Mouse (Mus musculus) midbrain, embryonic 11.5 days (tissue): Measurements from ENCODE around the gene Stx5a. TPM values are rescaled to one million over a fixed set of nuclear protein-coding genes. Genes with fewer than 3 reads are reported as not detected.
"Not testable (repeated sequence)": the region's sequence is repeated elsewhere in the genome, so short reads cannot be mapped to it uniquely, and the experiment has no call there.

Experiments used
- ATAC-seq: fragments of 200-750 bp; cut with Nextera tagmentation; 2 replicates; pipeline ENCODE4 v1.8.0; 2017; ENCODE audit warnings: moderate TSS enrichment, moderate library complexity; ENCODE audit not compliant: low FRiP score
- DNase-seq: peaks from one replicate; pipeline ENCODE4 v3.0.0; 2015; ENCODE audit warnings: low spot score; ENCODE audit errors: missing footprints
- H3K27ac ChIP-seq: fragments of 300-500 bp; sonication (generic); 2 replicates; pipeline ENCODE4 v1.5.1; 2014; ENCODE audit warnings: low read depth, low read length
- H3K27me3 ChIP-seq: fragments of 300-500 bp; sonication (generic); 2 replicates; pipeline ENCODE4 v1.6.1; 2014; ENCODE audit warnings: mild to moderate bottlenecking, low read length, moderate library complexity, mixed read lengths; ENCODE audit not compliant: control insufficient read depth, insufficient read depth
- H3K36me3 ChIP-seq: fragments of 300-500 bp; sonication (generic); 2 replicates; pipeline ENCODE4 v1.6.1; 2014; ENCODE audit warnings: mild to moderate bottlenecking, low read length, moderate library complexity, mixed read lengths; ENCODE audit not compliant: control insufficient read depth, insufficient read depth
- H3K4me1 ChIP-seq: fragments of 300-500 bp; sonication (generic); 2 replicates; pipeline ENCODE4 v1.6.1; 2014; ENCODE audit warnings: low read length; ENCODE audit not compliant: control insufficient read depth, insufficient read depth
- H3K4me2 ChIP-seq: fragments of 300-500 bp; sonication (generic); 2 replicates; pipeline ENCODE4 v1.6.1; 2014; ENCODE audit warnings: mild to moderate bottlenecking, moderate library complexity
- H3K4me3 ChIP-seq: fragments of 300-500 bp; sonication (generic); 2 replicates; pipeline ENCODE4 v1.5.1; 2014; ENCODE audit warnings: low read depth, low read length
- H3K9ac ChIP-seq: fragments of 300-500 bp; sonication (generic); 2 replicates; pipeline ENCODE4 v1.6.1; 2014; ENCODE audit warnings: low read length
- H3K9me3 ChIP-seq: fragments of 300-500 bp; sonication (generic); 2 replicates; pipeline ENCODE4 v1.6.1; 2016; ENCODE audit warnings: low read length; ENCODE audit not compliant: control insufficient read depth
- WGBS: fragments of 180-500 bp; shearing (Covaris S2); extraction: QIAGEN DNeasy Blood & Tissue Kit; methylation state at CpG from one replicate; pipeline ENCODE4 v1.1.7; 2014; 5-methylcytosine and 5-hydroxymethylcytosine counted together
- polyA plus RNA-seq: library from polyadenylated mRNA; unstranded; fragments of >200 nt; fragmentation: Nextera tagmentation; extraction: Ambion mirVana; gene quantifications from 2 replicates; pipeline ENCODE4 v1.2.1, GENCODE M21; 2014

The Stx5a gene
- polyA plus RNA-seq, 1 experiment from 2014 or later, result 85.6 TPM

- 7% methylated on average over 13 of the region's 13 CpGs for WGBS
- H3K4me2 ChIP-seq, result peak overlapping the region; percentile 73
- peak; percentile 31 for ATAC-seq
Measured at GRCm38 (mm10) chr19:8713997-8714652, 27.1 kb upstream of the Stx5a start.

DNA sequence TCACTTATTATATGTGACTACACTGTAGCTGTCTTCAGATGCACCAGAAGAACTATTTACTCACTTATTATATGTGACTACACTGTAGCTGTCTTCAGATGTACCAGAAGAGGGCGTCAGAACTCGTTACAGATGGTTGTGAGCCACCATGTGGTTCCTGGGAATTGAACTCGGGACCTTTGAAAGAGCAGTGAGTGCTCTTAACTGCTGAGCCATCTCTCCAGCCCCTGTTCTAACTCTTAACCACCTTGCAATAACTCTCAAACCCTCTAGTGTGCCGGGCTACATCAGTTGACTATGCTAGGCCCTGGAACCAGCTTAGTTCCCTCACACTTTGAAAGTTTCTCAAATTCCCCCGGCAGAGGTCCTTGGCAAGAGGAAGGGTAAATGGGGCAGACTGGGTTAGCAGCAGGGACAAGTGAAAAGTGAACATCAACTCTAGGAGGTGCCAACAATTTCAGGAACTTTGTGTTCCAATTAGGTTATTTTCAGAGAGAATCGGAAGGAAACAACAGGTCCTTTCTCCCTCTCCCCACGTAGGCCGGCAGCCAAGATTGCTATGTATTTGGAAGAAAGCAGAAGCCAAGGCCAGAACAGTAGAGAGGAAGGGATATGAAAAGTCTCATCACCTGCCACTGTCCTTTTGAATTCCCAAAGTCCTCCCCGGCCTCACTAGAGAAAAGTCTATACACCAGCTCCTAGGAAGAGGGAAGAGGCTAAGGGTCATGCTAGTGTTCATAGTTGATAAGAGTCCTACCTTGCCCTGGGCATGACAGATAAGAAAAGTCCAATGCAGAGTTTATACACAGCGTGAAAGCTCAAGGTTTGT, 26.3 kb upstream of the Stx5a start:
- no peaks in the 10 kb centered on the region for H3K27me3 ChIP-seq
- no peak overlapping the region for H3K4me2 ChIP-seq
- H3K9ac ChIP-seq, result no peak overlapping the region
- ATAC-seq (no peak), DNase-seq (peak; percentile 75)
- peaks cover 16% of the 10 kb centered on the region for H3K4me1 ChIP-seq
- peaks cover 3% of the 10 kb centered on the region; the same call in 1 of the 2 replicates for H3K36me3 ChIP-seq
- H3K4me3 ChIP-seq, result no peak overlapping the region
- H3K9me3 ChIP-seq, result no peaks in the 10 kb centered on the region
- H3K27ac ChIP-seq, result no peak overlapping the region
- WGBS, result 76% methylated on average over 10 of the region's 10 CpGs

More at GRCm38 (mm10) chr19:8713997-8714652, 27.1 kb upstream of the Stx5a start:
- Histone ChIP-seq H3K9ac (peak overlapping the region; percentile 93), H3K27ac (peak overlapping the region; percentile 77), H3K4me3 (peak overlapping the region; percentile 91), H3K4me1 (peaks cover 16% of the 10 kb centered on the region), H3K36me3 (peaks cover 10% of the 10 kb centered on the region; the same call in 1 of the 2 replicates), H3K27me3 (no peaks in the 10 kb centered on the region), H3K9me3 (no peaks in the 10 kb centered on the region)
- DNase-seq, result no peak

DNA sequence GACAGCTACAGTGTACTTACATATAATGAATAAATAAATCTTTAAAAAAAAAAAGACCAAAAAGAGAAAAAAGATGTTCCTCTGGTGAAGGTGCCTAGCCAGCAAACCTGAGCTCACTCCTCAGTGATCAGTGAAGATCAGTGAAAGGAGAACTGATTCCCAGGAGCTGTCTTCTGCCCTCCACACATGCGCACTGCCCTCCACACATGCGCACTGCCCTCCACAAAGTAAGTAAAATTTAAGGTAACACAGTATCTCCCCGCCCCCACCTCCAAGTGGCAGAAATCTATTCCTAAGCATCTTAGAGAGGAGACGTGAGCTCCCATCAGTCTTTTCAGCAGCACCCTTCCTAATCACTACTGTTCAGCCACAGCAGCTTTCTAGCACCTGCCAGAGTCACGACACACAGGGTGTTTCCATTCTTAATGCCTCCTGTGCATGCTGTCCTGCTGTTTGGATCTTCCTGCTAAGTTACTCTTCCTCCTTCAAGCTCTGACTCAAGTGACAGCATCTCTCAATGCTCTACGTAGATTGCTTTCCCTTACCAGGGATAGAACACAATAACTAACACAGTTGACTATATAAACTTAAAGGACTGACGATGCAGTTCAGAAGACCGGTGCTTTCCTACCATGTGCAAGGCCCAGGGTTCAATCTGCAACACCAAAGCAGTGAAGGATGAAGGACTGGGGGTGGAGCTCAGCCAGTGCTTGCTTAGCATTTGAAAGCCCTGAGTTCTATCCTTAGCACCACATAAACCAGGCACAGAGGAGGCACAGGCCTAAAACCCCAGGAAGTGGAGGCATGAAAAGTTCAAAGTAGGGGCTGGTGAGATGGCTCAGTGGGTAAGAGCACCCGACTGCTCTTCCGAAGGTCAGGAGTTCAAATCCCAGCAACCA, 25.1 kb upstream of the Stx5a start:
- Histone ChIP-seq H3K36me3 (no peaks in the 10 kb centered on the region), H3K27ac (no peak overlapping the region), H3K4me2 (no peak overlapping the region), H3K9ac (no peak overlapping the region), H3K4me1 (peaks cover 16% of the 10 kb centered on the region), H3K27me3 (no peaks in the 10 kb centered on the region), H3K4me3 (no peak overlapping the region), H3K9me3 (no peaks in the 10 kb centered on the region)
- DNase-seq (peak; percentile 75), ATAC-seq (no peak)
- 61% methylated on average over 10 of the region's 10 CpGs for WGBS

DNA sequence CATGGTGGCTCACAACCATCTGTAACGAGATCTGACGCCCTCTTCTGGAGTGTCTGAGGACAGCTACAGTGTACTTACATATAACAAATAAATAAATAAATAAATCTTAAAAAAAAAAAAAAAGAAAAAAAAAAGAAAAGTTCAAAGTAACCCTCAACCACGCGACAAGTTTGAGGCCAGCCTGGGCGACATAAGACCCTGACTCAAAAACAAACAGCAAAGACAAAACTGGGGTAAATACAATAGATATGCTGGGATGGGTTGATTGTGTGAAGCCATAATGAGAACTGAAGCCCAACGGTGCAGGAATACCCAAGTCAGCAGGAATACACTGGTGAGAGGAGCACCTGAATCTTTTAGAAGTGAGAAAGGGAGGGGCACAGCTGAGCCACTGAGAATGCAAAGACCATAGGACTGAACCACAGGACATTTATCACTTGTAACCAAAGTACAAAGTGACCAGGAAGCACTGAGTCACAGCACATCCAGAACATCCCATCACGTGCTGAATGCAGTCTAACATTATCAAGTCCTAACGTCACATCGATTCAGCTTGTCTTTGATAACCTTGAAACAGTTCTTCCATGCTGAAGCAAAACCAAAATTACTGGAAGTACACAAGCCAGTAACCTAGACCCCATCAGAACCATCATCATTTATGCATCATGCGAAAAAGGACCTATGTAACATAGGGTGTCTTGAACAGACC, 24.3 kb upstream of the Stx5a start:
- no peaks in the 10 kb centered on the region for H3K27me3 ChIP-seq
- no peak for ATAC-seq
- 71% methylated on average over 8 of the region's 10 CpGs for WGBS
- no peak overlapping the region for H3K9ac ChIP-seq
- no peaks in the 10 kb centered on the region for H3K36me3 ChIP-seq
- H3K27ac ChIP-seq, result no peak overlapping the region
- H3K4me1 ChIP-seq, result peaks cover 9% of the 10 kb centered on the region
- no peak overlapping the region for H3K4me2 ChIP-seq
- H3K9me3 ChIP-seq, result no peaks in the 10 kb centered on the region
- DNase-seq, result peak; percentile 81
- no peak overlapping the region for H3K4me3 ChIP-seq

DNA sequence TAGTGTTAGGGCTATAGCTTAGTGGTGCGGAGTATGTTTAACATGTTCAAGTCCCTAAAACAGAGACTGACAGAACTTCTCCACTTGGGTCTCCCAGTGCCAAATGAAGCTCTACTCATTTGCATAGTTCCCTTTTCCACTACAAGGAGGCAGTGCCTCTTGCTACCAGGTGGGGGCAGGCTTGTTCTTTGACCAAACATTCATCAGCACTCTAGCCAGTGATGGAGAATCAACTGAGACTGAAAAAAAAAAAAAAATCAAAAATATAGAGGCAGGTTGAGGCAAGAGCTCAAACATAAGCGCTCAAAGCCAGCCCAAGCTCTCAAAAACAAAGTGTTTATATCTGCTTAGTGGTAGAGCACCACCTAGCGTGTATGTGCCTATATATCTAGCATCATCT, 22.9 kb upstream of the Stx5a start:
- ATAC-seq (no peak), DNase-seq (peak; percentile 87)
- Histone ChIP-seq H3K27me3 (no peaks in the 10 kb centered on the region), H3K4me3 (no peak overlapping the region), H3K9ac (no peak overlapping the region), H3K9me3 (no peaks in the 10 kb centered on the region), H3K36me3 (no peaks in the 10 kb centered on the region), H3K27ac (no peak overlapping the region), H3K4me2 (no peak overlapping the region), H3K4me1 (peaks cover 10% of the 10 kb centered on the region)
- WGBS, result 76% methylated on average over 3 of the region's 3 CpGs

DNA sequence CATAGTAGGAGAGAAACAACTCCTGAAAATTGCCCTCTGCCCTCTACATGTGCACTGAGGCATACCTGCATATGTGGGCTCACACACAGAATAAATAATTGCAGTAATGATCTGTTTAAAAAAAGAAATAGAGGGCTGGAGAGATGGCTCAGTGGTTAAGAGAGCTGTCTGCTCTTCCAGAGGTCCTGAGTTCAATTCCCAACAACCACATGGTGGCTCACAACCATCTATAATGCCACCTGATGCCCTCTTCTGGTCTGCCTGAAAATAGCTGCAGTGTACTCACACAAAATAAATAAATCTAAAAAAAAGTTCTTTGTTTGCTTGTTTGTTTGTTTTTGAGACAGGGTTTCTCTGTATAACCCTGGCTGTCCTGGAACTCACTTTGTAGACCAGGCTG, 22.2 kb upstream of the Stx5a start:
- not testable (repeated sequence) for H3K27me3 ChIP-seq, DNase-seq, H3K4me3 ChIP-seq, H3K27ac ChIP-seq, H3K36me3 ChIP-seq, H3K4me2 ChIP-seq, H3K4me1 ChIP-seq, ATAC-seq, H3K9me3 ChIP-seq, H3K9ac ChIP-seq

GRCm38 (mm10) chr19:8721378-8721777, 19.8 kb upstream of the Stx5a start:
- no peak for ATAC-seq
- 0 out of 2 replicates have a peak overlapping the region, but pooled peaks have one; percentile 67 for H3K4me2 ChIP-seq

DNA sequence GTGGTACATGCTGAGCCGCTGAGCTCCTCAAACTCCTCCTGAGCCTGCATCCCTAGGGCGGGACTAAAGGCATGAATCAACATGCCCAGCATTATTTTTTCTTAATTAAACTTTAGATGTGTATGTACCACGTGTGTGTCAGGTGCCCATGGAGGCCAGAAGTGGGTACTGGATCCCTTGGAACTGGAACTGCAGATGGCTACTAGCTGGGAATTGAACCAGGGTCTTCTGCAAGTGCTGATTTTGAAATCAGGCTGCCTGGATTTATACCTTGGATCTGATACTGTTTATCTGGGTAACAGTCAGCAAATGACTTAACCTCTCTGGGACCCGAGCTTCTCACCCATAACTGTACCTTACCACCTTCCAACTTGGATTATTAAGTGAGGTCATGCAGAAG, 19.2 kb upstream of the Stx5a start:
- H3K27ac ChIP-seq, result no peak overlapping the region
- WGBS, result 63% methylated on average over 4 of the region's 4 CpGs

More at GRCm38 (mm10) chr19:8721378-8721777, 19.8 kb upstream of the Stx5a start:
- Histone ChIP-seq H3K27ac (no peak overlapping the region), H3K4me1 (peaks cover 14% of the 10 kb centered on the region), H3K4me3 (0 out of 2 replicates have a peak overlapping the region, but pooled peaks have one; percentile 90), H3K36me3 (peaks cover 8% of the 10 kb centered on the region), H3K27me3 (no peaks in the 10 kb centered on the region), H3K9me3 (no peaks in the 10 kb centered on the region), H3K9ac (no peak overlapping the region)
- 88% methylated on average over 1 of the region's 1 CpGs for WGBS
- peak; percentile 31 for DNase-seq

More for the DNA sequence above, 19.2 kb upstream of the Stx5a start:
- no peak for ATAC-seq
- peak overlapping the region; percentile 90 for H3K4me3 ChIP-seq
- DNase-seq, result peak; percentile 73
- H3K4me1 ChIP-seq, result peaks cover 14% of the 10 kb centered on the region
- H3K9me3 ChIP-seq, result no peaks in the 10 kb centered on the region
- no peaks in the 10 kb centered on the region for H3K27me3 ChIP-seq
- peak overlapping the region; percentile 99 for H3K9ac ChIP-seq
- peak overlapping the region; percentile 67 for H3K4me2 ChIP-seq
- H3K36me3 ChIP-seq, result peaks cover 8% of the 10 kb centered on the region
